Mouse (Mus musculus) E14TG2a.4 (cell line): ENCODE measurements at regions not wholly inside any gene's neighbourhood (a gene's known extent, or its start where the extent isn't known, plus 50 kb on each side); places are given as distances from the start of the nearest gene placed in this dataset.

Source experiments
- CTCF ChIP-seq: conservative IDR thresholded peaks from 2 replicates; pipeline ENCODE4 v1.5.1; 2014; ENCODE audit warnings: low read length
- NANOG ChIP-seq: IDR thresholded peaks from 2 replicates; pipeline ENCODE4 v1.6.1; 2014; ENCODE audit warnings: borderline replicate concordance, low read length, mixed read lengths
- POU5F1 ChIP-seq: IDR thresholded peaks from 2 replicates; pipeline ENCODE4 v1.6.1; 2014; ENCODE audit warnings: low read length, borderline replicate concordance

GRCm38 (mm10) chr4:66478601-66479217 is 74.3 kb upstream of the Astn2 start:
- TF ChIP-seq CTCF (no peak), POU5F1 (no peak), NANOG (no peak)
